Mouse (Mus musculus): ENCODE data around the gene Gon4l. TPM values are rescaled to one million over a fixed set of nuclear protein-coding genes. Genes with fewer than 3 reads are reported as not detected.

Gon4l gene
- polyA plus RNA-seq, 1 experiment, result 14.7 TPM

DNA sequence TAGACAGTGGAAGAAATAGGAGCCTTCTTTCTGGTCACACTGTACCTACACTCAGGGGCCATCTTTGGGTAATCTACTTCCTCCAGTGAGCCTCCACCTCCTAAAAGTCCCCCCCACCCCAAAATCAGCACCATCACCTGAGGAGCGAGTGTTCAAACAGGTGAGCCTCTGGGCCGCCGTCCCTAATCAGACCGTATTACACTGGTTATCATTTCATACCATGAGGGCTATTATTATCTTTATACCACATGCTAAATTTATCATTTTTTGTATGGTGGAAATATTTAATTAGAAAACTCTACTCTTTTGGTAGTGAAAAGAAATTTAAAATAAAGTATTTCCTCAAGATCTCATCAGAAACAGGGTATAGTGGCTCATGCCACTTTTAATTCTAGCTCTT, 109.1 kb downstream of the Gon4l start:
- no peak overlapping the region for H3ac ChIP-seq (ENCODE audit: control insufficient read depth, insufficient read length, low read depth)
- no peak for TF ChIP-seq CEBPB (IDR thresholded peaks at IDR 0.05; ENCODE audit: low read depth)
- no peak for TF ChIP-seq USF1 (IDR thresholded peaks at IDR 0.05; ENCODE audit: low read depth)
- TF ChIP-seq MYOG (IDR thresholded peaks at IDR 0.05; ENCODE audit: control insufficient read depth, extremely low read depth, insufficient read length), result no peak
- TF ChIP-seq FOSL1 (IDR thresholded peaks at IDR 0.05; ENCODE audit: insufficient read depth, low read length, poor library complexity, severe bottlenecking), result no peak
- no peak for TF ChIP-seq MAX (IDR thresholded peaks at IDR 0.05)
- no peak for TF ChIP-seq CTCF (IDR thresholded peaks at IDR 0.05; ENCODE audit: control insufficient read depth, insufficient read depth, insufficient read length)
- no peak for TF ChIP-seq MYOD1 (IDR thresholded peaks at IDR 0.05; ENCODE audit: control insufficient read depth, insufficient read length, low read depth)
- H3K4me3 ChIP-seq (ENCODE audit: insufficient read depth, poor library complexity, severe bottlenecking), result no peak overlapping the region
- H3K27me3 ChIP-seq (ENCODE audit: control insufficient read depth, insufficient read depth, insufficient read length), result no peaks in the 10 kb centered on the region
- peaks cover 23% of the 10 kb centered on the region for H3K36me3 ChIP-seq (ENCODE audit: control insufficient read depth, insufficient read depth)
- peaks cover 60% of the 10 kb centered on the region for H3K79me2 ChIP-seq (ENCODE audit: control insufficient read depth, insufficient read depth)
- H3K79me3 ChIP-seq (ENCODE audit: low read depth), result peaks cover 40% of the 10 kb centered on the region

DNA sequence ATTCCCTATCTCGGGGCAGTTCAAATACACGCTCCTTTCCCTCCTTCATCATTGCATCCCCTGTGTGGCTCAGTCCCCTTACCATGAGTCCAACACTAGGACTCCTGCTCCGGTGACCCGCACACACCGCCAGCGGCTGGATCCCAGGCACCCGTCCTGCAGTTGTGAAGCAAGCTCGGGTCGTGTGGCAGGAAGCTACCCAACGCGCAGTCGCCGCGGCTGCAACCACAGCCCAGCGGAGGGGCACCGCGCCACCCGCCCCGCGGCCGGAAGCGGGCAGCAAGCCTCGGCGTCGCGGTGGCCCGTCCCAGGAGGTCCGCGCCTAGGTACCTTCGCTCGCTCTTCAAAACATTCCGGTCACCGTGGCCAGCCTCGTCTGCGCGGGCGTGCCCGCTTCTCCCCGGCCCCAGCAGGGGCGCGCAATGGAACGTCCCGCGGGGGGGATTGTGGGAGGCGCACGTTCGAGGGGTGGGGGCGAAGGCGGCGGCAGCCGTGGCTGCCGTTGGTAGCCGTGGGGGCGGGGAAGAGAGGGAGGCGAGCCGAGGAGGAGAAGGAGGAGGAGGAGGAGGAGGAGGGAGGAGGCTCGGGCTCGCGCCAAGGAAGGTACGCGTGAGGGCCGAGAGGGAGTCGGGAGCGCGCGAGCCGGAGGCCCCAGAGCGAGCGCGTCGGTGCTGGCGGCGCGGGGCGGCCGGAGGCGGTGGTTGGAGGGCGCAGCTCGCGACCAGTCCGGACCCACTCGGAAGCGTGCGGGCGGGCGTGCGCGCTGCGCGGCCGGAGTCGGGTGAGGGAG, 115.0 kb downstream of the Gon4l start:
- TF ChIP-seq FOSL1 (IDR thresholded peaks at IDR 0.05; ENCODE audit: insufficient read depth, low read length, poor library complexity, severe bottlenecking), result no peak
- TF ChIP-seq MYOG (IDR thresholded peaks at IDR 0.05; ENCODE audit: control insufficient read depth, extremely low read depth, insufficient read length), result no peak
- TF ChIP-seq MAX (IDR thresholded peaks at IDR 0.05), result peak; percentile 56
- peaks cover 81% of the 10 kb centered on the region for H3K79me3 ChIP-seq (ENCODE audit: low read depth)
- peaks cover 92% of the 10 kb centered on the region for H3K79me2 ChIP-seq (ENCODE audit: control insufficient read depth, insufficient read depth)
- peak overlapping the region; percentile 81 for H3K4me3 ChIP-seq (ENCODE audit: insufficient read depth, poor library complexity, severe bottlenecking)
- H3K36me3 ChIP-seq (ENCODE audit: control insufficient read depth, insufficient read depth), result no peaks in the 10 kb centered on the region
- H3K27me3 ChIP-seq (ENCODE audit: control insufficient read depth, insufficient read depth, insufficient read length), result no peaks in the 10 kb centered on the region
- peak overlapping the region; percentile 83 for H3ac ChIP-seq (ENCODE audit: control insufficient read depth, insufficient read length, low read depth)

DNA sequence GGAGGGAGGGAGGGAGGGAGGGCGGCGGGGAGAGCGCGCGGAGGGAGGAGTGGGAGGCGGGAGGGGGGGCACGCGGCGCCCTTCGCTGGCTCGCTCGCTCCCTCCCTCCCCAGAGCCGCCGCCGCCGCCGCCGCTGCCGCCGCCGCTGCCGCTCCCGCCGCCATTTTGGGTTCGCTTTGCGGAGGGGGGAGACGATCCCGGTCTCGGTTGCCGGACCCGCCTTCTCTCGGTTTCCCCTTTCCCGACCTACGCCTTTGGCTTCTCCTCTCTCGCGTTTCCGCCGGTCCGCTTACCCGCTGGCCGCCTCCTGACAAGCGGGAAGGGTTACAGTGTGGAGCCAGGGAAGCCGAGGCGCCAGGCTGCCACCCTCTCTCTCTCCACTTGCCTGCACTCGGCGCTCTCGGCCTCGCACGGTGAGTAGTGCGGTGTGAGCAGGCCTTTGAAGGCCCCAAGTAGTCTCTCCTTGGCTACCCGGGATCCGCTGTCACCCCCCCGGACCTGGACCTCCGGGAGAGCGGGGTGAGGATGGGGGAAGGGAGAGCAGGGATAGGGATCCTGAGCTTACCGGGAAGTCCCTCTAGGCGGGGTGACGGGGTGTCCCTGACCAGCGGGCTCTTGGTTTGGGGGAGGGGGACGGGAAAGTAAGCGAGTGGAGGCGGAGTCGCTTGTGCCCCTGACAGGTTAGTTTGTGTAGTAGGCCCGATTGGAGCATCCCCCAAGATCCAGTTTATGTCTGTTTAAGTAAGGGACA, 115.7 kb downstream of the Gon4l start, which contains the start of the genes Ash1l and Dap3:
Gene Ash1l (plus strand): TSS at position 47 of the 751 bp plus-strand sequence.
Gene Dap3 (minus strand): TSS at position 606 of the 751 bp plus-strand sequence.
- no peak for TF ChIP-seq USF1 (IDR thresholded peaks at IDR 0.05; ENCODE audit: low read depth)
- no peak for TF ChIP-seq CTCF (IDR thresholded peaks at IDR 0.05; ENCODE audit: control insufficient read depth, insufficient read depth, insufficient read length)
- no peak for TF ChIP-seq MYOD1 (IDR thresholded peaks at IDR 0.05; ENCODE audit: control insufficient read depth, insufficient read length, low read depth)
- TF ChIP-seq MAX (IDR thresholded peaks at IDR 0.05), result no peak
- TF ChIP-seq MYOG (IDR thresholded peaks at IDR 0.05; ENCODE audit: control insufficient read depth, extremely low read depth, insufficient read length), result no peak
- no peak for TF ChIP-seq FOSL1 (IDR thresholded peaks at IDR 0.05; ENCODE audit: insufficient read depth, low read length, poor library complexity, severe bottlenecking)
- peaks cover 82% of the 10 kb centered on the region for H3K79me3 ChIP-seq (ENCODE audit: low read depth)

DNA sequence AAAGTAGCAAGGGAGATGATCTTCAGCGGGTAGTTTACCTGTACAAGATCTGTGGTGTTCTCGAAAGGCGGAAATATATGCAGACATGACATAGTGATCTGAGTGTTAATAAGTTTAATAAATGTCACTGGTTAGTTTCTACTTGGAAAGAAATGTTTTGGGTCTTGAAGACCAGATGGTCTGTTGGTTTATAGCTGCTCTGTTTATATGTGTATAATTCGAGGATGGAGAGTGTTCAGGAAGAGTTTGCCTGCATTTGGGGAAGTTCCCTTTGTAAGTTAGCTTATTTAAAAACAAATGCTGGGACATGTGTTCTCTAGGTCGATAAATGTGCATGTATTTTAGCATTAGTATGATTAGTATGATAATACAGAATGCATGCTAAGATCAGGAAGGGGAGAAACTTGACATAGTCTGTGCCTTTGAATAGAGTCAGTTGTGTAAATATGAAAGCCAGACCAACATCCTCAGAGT, 116.3 kb downstream of the Gon4l start:
- no peaks in the 10 kb centered on the region for H3K27me3 ChIP-seq (ENCODE audit: control insufficient read depth, insufficient read depth, insufficient read length)
- no peak for TF ChIP-seq CEBPB (IDR thresholded peaks at IDR 0.05; ENCODE audit: low read depth)
- no peak for TF ChIP-seq CTCF (IDR thresholded peaks at IDR 0.05; ENCODE audit: control insufficient read depth, insufficient read depth, insufficient read length)
- TF ChIP-seq MYOD1 (IDR thresholded peaks at IDR 0.05; ENCODE audit: control insufficient read depth, insufficient read length, low read depth), result no peak
- no peak for TF ChIP-seq USF1 (IDR thresholded peaks at IDR 0.05; ENCODE audit: low read depth)
- no peak for TF ChIP-seq FOSL1 (IDR thresholded peaks at IDR 0.05; ENCODE audit: insufficient read depth, low read length, poor library complexity, severe bottlenecking)
- TF ChIP-seq MAX (IDR thresholded peaks at IDR 0.05), result no peak
- TF ChIP-seq MYOG (IDR thresholded peaks at IDR 0.05; ENCODE audit: control insufficient read depth, extremely low read depth, insufficient read length), result no peak
- H3K79me2 ChIP-seq (ENCODE audit: control insufficient read depth, insufficient read depth), result peaks cover 92% of the 10 kb centered on the region
- H3ac ChIP-seq (ENCODE audit: control insufficient read depth, insufficient read length, low read depth), result peak overlapping the region; percentile 94
- H3K79me3 ChIP-seq (ENCODE audit: low read depth), result peaks cover 82% of the 10 kb centered on the region
- H3K4me3 ChIP-seq (ENCODE audit: insufficient read depth, poor library complexity, severe bottlenecking), result peak overlapping the region; percentile 81
- no peaks in the 10 kb centered on the region for H3K36me3 ChIP-seq (ENCODE audit: control insufficient read depth, insufficient read depth)

More for the DNA sequence above, 115.7 kb downstream of the Gon4l start, which contains the start of the genes Ash1l and Dap3:
- Histone ChIP-seq H3K4me3 (ENCODE audit: insufficient read depth, poor library complexity, severe bottlenecking) (peak within 1 kb of the TSS; percentile 81), H3K36me3 (ENCODE audit: control insufficient read depth, insufficient read depth) (no peaks in the 10 kb centered on the region), H3K79me2 (ENCODE audit: control insufficient read depth, insufficient read depth) (peaks cover 92% of the 10 kb centered on the region), H3ac (ENCODE audit: control insufficient read depth, insufficient read length, low read depth) (peak within 1 kb of the TSS; percentile 94), H3K27me3 (ENCODE audit: control insufficient read depth, insufficient read depth, insufficient read length) (no peaks in the 10 kb centered on the region)

DNA sequence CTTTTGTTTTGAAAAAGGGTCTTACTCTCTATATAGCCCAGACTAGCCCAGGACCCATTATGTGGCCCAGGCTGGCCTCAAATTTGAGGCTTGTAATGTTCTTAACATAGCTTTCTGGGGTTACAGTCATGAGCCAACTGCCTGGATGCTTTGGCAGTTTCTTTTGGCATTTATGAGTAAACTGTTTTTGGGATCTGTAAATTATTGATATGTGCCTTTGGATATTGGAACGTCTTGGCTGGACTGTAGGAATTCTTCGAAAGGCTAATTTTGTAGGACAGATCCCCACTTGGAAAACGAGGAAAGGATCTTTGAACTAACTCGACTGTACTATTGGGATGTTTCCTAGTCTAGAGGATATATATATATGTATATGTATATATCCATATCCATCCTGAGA, 118.2 kb downstream of the Gon4l start:
- no peak for TF ChIP-seq MAX (IDR thresholded peaks at IDR 0.05)
- TF ChIP-seq MYOD1 (IDR thresholded peaks at IDR 0.05; ENCODE audit: control insufficient read depth, insufficient read length, low read depth), result no peak
- TF ChIP-seq FOSL1 (IDR thresholded peaks at IDR 0.05; ENCODE audit: insufficient read depth, low read length, poor library complexity, severe bottlenecking), result no peak
- TF ChIP-seq MYOG (IDR thresholded peaks at IDR 0.05; ENCODE audit: control insufficient read depth, extremely low read depth, insufficient read length), result no peak
- no peak for TF ChIP-seq USF1 (IDR thresholded peaks at IDR 0.05; ENCODE audit: low read depth)
- no peak for TF ChIP-seq CTCF (IDR thresholded peaks at IDR 0.05; ENCODE audit: control insufficient read depth, insufficient read depth, insufficient read length)
- TF ChIP-seq CEBPB (IDR thresholded peaks at IDR 0.05; ENCODE audit: low read depth), result no peak
- Histone ChIP-seq H3K36me3 (ENCODE audit: control insufficient read depth, insufficient read depth) (no peaks in the 10 kb centered on the region), H3K27me3 (ENCODE audit: control insufficient read depth, insufficient read depth, insufficient read length) (no peaks in the 10 kb centered on the region), H3ac (ENCODE audit: control insufficient read depth, insufficient read length, low read depth) (no peak overlapping the region), H3K79me2 (ENCODE audit: control insufficient read depth, insufficient read depth) (peaks cover 92% of the 10 kb centered on the region), H3K4me3 (ENCODE audit: insufficient read depth, poor library complexity, severe bottlenecking) (no peak overlapping the region), H3K79me3 (ENCODE audit: low read depth) (peaks cover 84% of the 10 kb centered on the region)

Data from C2C12 (cell line).